Mouse (Mus musculus): ENCODE data around the gene Cyp46a1.

Cyp46a1 gene

GRCm38 (mm10) chr12:108363796-108364195 lies 29.6 kb downstream of the Cyp46a1 start:
- DNase-seq (ENCODE audit: low spot score), result peak; percentile 84

GRCm38 (mm10) chr12:108365340-108365739 lies 31.2 kb downstream of the Cyp46a1 start:
- peak; percentile 72 for DNase-seq (ENCODE audit: low spot score)

- DNase-seq (ENCODE audit: low spot score), result no peak
These were observed 31.7 kb downstream of the Cyp46a1 start for GRCm38 (mm10) chr12:108365868-108366267.

- DNase-seq (ENCODE audit: low spot score), result peak; percentile 66
These were observed 33.7 kb downstream of the Cyp46a1 start for GRCm38 (mm10) chr12:108367909-108368308.

GRCm38 (mm10) chr12:108368921-108369320 lies 34.7 kb downstream of the Cyp46a1 start:
- DNase-seq (ENCODE audit: low spot score), result no peak

GRCm38 (mm10) chr12:108370596-108371428 lies 36.6 kb downstream of the Cyp46a1 start, which contains the start of gene Eml1:
Gene Eml1, plus strand, starts transcription at chr12:108370957.
- DNase-seq (ENCODE audit: low spot score), result peak; percentile 84

- peak; percentile 48 for DNase-seq (ENCODE audit: low spot score)
These were observed 37.2 kb downstream of the Cyp46a1 start for GRCm38 (mm10) chr12:108371429-108371765.

GRCm38 (mm10) chr12:108372241-108372640 lies 38.1 kb downstream of the Cyp46a1 start:
- no peak for DNase-seq (ENCODE audit: low spot score)

- no peak for DNase-seq (ENCODE audit: low spot score)
These were observed 39.4 kb downstream of the Cyp46a1 start for GRCm38 (mm10) chr12:108373611-108374010.

- DNase-seq (ENCODE audit: low spot score), result no peak
These were observed 40.5 kb downstream of the Cyp46a1 start for GRCm38 (mm10) chr12:108374689-108375088.

- DNase-seq (ENCODE audit: low spot score), result no peak
These were observed 44.4 kb downstream of the Cyp46a1 start for GRCm38 (mm10) chr12:108378379-108379133.

GRCm38 (mm10) chr12:108386476-108387232 lies 52.5 kb downstream of the Cyp46a1 start:
- DNase-seq (ENCODE audit: low spot score), result no peak

- no peak for DNase-seq (ENCODE audit: low spot score)
These were observed 55.5 kb downstream of the Cyp46a1 start for GRCm38 (mm10) chr12:108389718-108390117.

GRCm38 (mm10) chr12:108392254-108393044 lies 58.3 kb downstream of the Cyp46a1 start:
- no peak for DNase-seq (ENCODE audit: low spot score)

GRCm38 (mm10) chr12:108393082-108393481 lies 58.9 kb downstream of the Cyp46a1 start:
- no peak for DNase-seq (ENCODE audit: low spot score)

- DNase-seq (ENCODE audit: low spot score), result peak; percentile 88
These were observed 59.5 kb downstream of the Cyp46a1 start for GRCm38 (mm10) chr12:108393637-108394036.

- no peak for DNase-seq (ENCODE audit: low spot score)
These were observed 60.5 kb downstream of the Cyp46a1 start for GRCm38 (mm10) chr12:108394534-108395284.

GRCm38 (mm10) chr12:108395285-108395660 lies 61.1 kb downstream of the Cyp46a1 start:
- no peak for DNase-seq (ENCODE audit: low spot score)

- no peak for DNase-seq (ENCODE audit: low spot score)
These were observed 62.1 kb downstream of the Cyp46a1 start for GRCm38 (mm10) chr12:108396081-108396947.

- no peak for DNase-seq (ENCODE audit: low spot score)
These were observed 64.5 kb downstream of the Cyp46a1 start for GRCm38 (mm10) chr12:108398681-108399080.
